Mouse (Mus musculus): ENCODE results near the gene Hsd17b6.

DNA sequence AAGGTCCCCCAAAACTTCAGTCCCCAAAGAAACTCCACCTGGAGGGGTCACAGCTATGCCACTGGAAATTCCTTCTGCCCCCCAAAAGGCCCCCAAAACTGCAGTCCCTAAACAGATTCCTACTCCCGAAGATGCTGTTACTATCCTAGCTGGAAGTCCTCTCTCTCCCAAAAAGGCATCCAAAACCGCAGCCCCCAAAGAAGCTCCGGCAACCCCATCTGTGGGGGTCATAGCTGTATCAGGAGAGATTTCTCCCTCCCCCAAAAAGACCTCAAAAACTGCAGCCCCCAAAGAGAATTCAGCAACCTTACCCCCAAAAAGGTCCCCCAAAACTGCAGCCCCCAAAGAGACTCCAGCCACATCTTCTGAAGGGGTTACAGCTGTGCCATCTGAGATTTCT lies 35.1 kb upstream of the Hsd17b6 start:
- TF ChIP-seq CTCF (IDR thresholded peaks at IDR 0.05; ENCODE audit: low read depth) (no peak), EP300 (IDR thresholded peaks at IDR 0.05; ENCODE audit: low read depth) (no peak)

All from heart, postnatal 0 days (tissue).